Mouse (Mus musculus) midbrain, embryonic 14.5 days (tissue): ENCODE measurements around the gene Kif3a. TPM values are rescaled to one million over a fixed set of nuclear protein-coding genes. Genes with fewer than 3 reads are reported as not detected.

ENCODE experiments used
- ATAC-seq: fragments of 200-750 bp; cut with Nextera tagmentation; 2 replicates; pipeline ENCODE4 v1.8.0; 2017; ENCODE audit warnings: moderate number of reproducible peaks, moderate library complexity; ENCODE audit not compliant: low FRiP score, low TSS enrichment
- DNase-seq: peaks from one replicate; pipeline ENCODE4 v3.0.0-alpha.2; 2015
- H3K27ac ChIP-seq: fragments of 300-500 bp; sonication (generic); replicated peaks from 2 replicates; pipeline ENCODE4 v1.5.1; 2014; ENCODE audit warnings: mild to moderate bottlenecking, low read depth, low read length, moderate library complexity
- H3K27me3 ChIP-seq: fragments of 300-500 bp; sonication (generic); 2 replicates; pipeline ENCODE4 v1.6.1; 2014; ENCODE audit warnings: low read length, control low read depth, mixed read lengths; ENCODE audit not compliant: control insufficient read depth, insufficient read depth
- H3K36me3 ChIP-seq: fragments of 300-500 bp; sonication (generic); 2 replicates; pipeline ENCODE4 v1.6.1; 2014; ENCODE audit warnings: low read length, control low read depth; ENCODE audit not compliant: control insufficient read depth, insufficient read depth
- H3K4me1 ChIP-seq: fragments of 300-500 bp; sonication (generic); 2 replicates; pipeline ENCODE4 v1.6.1; 2014; ENCODE audit warnings: mild to moderate bottlenecking, antibody characterized with exemption, low read length, control low read depth; ENCODE audit not compliant: control insufficient read depth, insufficient read depth
- H3K4me2 ChIP-seq: fragments of 300-500 bp; sonication (generic); 2 replicates; pipeline ENCODE4 v1.6.1; 2014; ENCODE audit warnings: mild to moderate bottlenecking, low read length, moderate library complexity
- H3K4me3 ChIP-seq: fragments of 300-500 bp; sonication (generic); replicated peaks from 2 replicates; pipeline ENCODE4 v1.5.1; 2014; ENCODE audit warnings: low read depth, low read length
- H3K9ac ChIP-seq: fragments of 300-500 bp; sonication (generic); replicated peaks from 2 replicates; pipeline ENCODE4 v1.6.1; 2014; ENCODE audit warnings: mild to moderate bottlenecking, low read length, moderate library complexity
- H3K9me3 ChIP-seq: fragments of 300-500 bp; sonication (generic); 2 replicates; pipeline ENCODE4 v1.6.1; 2016; ENCODE audit warnings: low read length, control low read depth, mixed read lengths; ENCODE audit not compliant: control insufficient read depth
- WGBS: fragments of 180-500 bp; shearing (Covaris S2); extraction: QIAGEN DNeasy Blood & Tissue Kit; methylation state at CpG from one replicate; pipeline ENCODE4 v1.1.7; 2014; 5-methylcytosine and 5-hydroxymethylcytosine counted together
- polyA plus RNA-seq: library from polyadenylated mRNA; unstranded; fragments of >200 nt; fragmentation: Nextera tagmentation; extraction: Ambion mirVana; gene quantifications from 2 replicates; pipeline ENCODE4 v1.2.1, GENCODE M21; 2014

The Kif3a gene
- polyA plus RNA-seq, 1 experiment from 2014 or later, result 301 TPM

DNA sequence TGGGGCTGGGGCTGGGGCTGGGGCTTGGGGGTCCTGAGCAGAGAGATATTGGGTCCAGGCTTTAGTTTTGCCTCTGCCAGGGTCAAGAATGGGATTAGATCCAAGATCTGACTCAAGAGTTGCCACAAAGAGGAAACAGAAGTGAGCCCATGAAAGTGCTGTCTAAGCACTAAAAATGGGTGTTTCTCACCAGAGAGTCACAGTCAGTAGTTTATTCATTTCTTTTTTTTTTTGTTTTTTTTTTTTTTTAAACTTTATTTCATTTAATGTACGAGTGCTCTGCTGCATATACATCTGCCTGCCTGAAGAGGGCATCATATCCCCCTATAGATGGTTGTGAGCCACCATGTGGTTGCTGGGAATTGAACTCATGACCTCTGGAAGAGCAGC is 35.0 kb upstream of the Kif3a start:
- peaks cover 38% of the 10 kb centered on the region for H3K36me3 ChIP-seq
- no peak overlapping the region for H3K27ac ChIP-seq
- H3K27me3 ChIP-seq, result no peaks in the 10 kb centered on the region
- no peak overlapping the region for H3K4me3 ChIP-seq
- no peaks in the 10 kb centered on the region for H3K4me1 ChIP-seq
- 97% methylated on average over 1 of the region's 1 CpGs for WGBS
- H3K9ac ChIP-seq, result no peak overlapping the region
- ATAC-seq, result no peak
- DNase-seq, result no peak
- no peaks in the 10 kb centered on the region for H3K9me3 ChIP-seq
- H3K4me2 ChIP-seq, result no peak overlapping the region

DNA sequence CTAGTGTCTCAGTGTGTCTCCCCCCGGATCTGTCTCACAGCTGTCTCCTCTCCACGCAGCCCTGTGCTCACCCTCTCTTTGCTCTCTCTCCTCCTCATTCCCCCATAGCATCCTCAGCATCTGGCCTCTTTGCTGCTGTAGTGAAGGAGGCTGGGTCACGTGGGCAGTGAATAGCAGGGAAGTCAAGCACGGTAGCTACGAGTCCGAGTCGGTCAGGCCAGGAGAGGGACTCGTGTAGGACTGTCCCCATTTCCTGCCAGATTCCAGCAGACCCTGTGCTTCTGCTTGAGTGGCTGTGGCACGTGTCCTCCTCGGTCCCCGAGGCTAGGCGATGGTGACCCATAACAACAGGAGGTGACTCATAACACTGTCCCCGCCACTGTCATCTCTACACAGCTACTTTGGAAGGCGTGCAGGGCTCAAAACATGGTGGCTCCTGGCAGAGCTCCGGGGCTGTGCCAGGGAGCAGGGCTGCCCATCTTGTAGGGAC is 28.1 kb upstream of the Kif3a start:
- ATAC-seq, result no peak
- Histone ChIP-seq H3K36me3 (peaks cover 55% of the 10 kb centered on the region), H3K9ac (no peak overlapping the region), H3K4me2 (no peak overlapping the region), H3K9me3 (no peaks in the 10 kb centered on the region), H3K27ac (no peak overlapping the region), H3K27me3 (no peaks in the 10 kb centered on the region), H3K4me3 (no peak overlapping the region), H3K4me1 (no peaks in the 10 kb centered on the region)
- WGBS, result 41% methylated on average over 15 of the region's 15 CpGs
- DNase-seq, result no peak

DNA sequence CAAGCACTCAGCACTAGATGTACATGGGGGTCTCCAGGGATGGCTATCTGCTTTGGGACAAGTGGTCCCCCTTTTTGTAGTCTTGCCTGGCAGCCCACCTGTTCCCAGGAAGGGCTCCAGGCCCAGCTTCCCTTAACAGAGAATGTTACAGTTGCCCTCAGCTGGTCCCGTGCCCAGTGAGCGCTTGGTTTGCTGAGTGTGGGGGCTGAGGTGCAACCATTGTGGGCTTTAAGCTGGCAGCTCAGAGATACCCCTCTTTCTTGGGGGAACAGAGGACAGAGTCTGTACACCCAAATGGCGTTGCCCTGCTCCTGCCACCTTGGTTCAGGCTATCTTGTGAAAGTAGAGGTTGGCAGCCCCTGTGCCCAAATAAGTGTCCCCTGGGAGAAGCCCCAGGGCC is 26.8 kb upstream of the Kif3a start:
- no peak for DNase-seq
- WGBS, result 92% methylated on average over 3 of the region's 3 CpGs
- ATAC-seq, result no peak
- no peak overlapping the region for H3K9ac ChIP-seq
- H3K4me1 ChIP-seq, result no peaks in the 10 kb centered on the region
- H3K36me3 ChIP-seq, result peaks cover 42% of the 10 kb centered on the region
- H3K4me2 ChIP-seq, result no peak overlapping the region
- H3K27me3 ChIP-seq, result no peaks in the 10 kb centered on the region
- no peak overlapping the region for H3K4me3 ChIP-seq
- H3K9me3 ChIP-seq, result no peaks in the 10 kb centered on the region
- no peak overlapping the region for H3K27ac ChIP-seq

DNA sequence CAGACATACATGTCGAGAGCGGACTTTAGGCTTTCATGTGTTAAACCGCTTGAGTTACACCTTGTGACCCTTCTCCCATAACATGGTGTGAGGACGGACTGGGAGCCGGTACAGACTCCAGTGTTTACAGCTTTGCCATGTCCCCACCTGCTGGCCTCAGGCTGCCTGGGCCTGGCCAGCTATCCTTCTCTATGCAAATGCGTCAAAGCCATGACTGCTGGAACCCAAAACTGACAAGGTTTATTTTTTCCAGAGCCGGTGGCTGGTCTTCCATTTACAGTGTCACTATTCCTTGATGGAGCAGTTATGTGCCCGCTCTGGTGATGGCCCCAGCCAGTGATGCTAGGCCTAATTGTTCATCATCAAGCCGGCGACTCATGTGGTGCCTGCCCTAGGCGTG is 26.0 kb upstream of the Kif3a start:
- H3K9me3 ChIP-seq, result no peaks in the 10 kb centered on the region
- no peaks in the 10 kb centered on the region for H3K4me1 ChIP-seq
- 85% methylated on average over 11 of the region's 11 CpGs for WGBS
- H3K36me3 ChIP-seq, result peaks cover 34% of the 10 kb centered on the region
- DNase-seq (no peak), ATAC-seq (no peak)
- no peak overlapping the region for H3K4me2 ChIP-seq
- no peak overlapping the region for H3K9ac ChIP-seq
- no peak overlapping the region for H3K4me3 ChIP-seq
- H3K27ac ChIP-seq, result no peak overlapping the region
- no peaks in the 10 kb centered on the region for H3K27me3 ChIP-seq

DNA sequence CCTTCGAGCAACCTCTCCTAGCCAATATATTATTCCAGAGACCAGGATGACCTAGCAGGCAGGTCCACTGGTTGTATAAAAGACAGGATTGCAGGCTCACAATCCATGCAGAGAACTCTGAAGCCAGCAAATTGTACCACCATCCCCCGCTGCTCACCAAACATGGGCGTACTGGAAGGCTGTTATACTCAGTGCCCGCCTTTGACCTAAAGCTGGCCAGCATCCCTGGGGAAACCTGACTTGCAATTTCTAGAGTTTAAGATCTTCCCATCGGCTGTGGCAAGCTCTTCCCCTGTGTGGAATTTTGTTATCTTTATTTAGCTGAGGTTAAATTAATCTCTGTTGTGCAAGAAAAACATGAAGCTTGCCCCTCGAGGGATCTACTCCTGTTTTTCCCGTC is 24.2 kb upstream of the Kif3a start:
- 77% methylated on average over 7 of the region's 7 CpGs for WGBS

DNA sequence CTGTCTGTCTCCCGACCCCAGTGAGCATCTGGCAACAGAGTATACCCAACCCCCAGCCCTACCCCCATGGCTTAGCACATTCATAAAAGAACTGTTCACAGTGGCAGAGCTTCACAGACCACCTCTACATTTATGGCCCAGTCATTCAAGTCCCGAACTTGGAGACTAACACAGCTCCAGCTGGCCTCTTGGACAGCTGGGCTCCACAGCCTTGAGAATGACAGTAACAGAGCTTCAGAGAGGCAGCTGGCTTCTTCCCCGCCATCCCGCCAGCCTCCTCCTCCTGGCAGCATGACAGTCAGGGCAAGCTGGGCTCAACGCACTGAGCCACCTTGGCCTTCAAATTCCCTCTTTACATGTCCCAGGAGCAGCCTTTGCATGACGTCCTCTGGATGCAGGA is 20.9 kb upstream of the Kif3a start:
- peaks cover 8% of the 10 kb centered on the region for H3K36me3 ChIP-seq
- no peak overlapping the region for H3K9ac ChIP-seq
- DNase-seq (no peak), ATAC-seq (no peak)
- 58% methylated on average over 6 of the region's 6 CpGs for WGBS
- no peaks in the 10 kb centered on the region for H3K4me1 ChIP-seq
- H3K27ac ChIP-seq, result no peak overlapping the region
- no peak overlapping the region for H3K4me3 ChIP-seq
- no peaks in the 10 kb centered on the region for H3K27me3 ChIP-seq
- H3K9me3 ChIP-seq, result no peaks in the 10 kb centered on the region
- H3K4me2 ChIP-seq, result no peak overlapping the region

More for the DNA sequence above, 24.2 kb upstream of the Kif3a start:
- ATAC-seq (no peak), DNase-seq (no peak)
- H3K9me3 ChIP-seq, result no peaks in the 10 kb centered on the region
- no peak overlapping the region for H3K9ac ChIP-seq
- peaks cover 20% of the 10 kb centered on the region for H3K36me3 ChIP-seq
- no peaks in the 10 kb centered on the region for H3K27me3 ChIP-seq
- H3K4me1 ChIP-seq, result no peaks in the 10 kb centered on the region
- H3K4me2 ChIP-seq, result no peak overlapping the region
- H3K4me3 ChIP-seq, result no peak overlapping the region
- no peak overlapping the region for H3K27ac ChIP-seq

DNA sequence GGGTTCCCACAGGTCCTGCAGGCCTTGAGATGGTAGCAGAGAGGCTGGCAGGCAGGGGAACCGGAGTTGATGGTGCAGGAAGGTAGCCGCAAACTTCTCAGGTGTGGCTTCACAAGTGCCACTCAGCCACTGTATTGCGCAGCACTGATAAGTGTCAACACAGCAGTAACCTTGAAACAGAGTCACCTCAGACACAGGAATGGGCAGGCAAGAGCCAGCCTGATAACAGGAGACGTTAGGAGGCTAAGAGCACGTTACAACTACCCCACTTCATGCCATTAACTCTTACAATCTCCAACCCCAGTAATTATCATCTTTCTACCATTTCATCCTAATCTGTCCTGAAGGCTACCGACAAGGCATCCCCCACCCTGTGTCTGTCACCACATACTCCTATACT is 19.6 kb upstream of the Kif3a start:
- Histone ChIP-seq H3K27ac (no peak overlapping the region), H3K4me1 (no peaks in the 10 kb centered on the region), H3K36me3 (no peaks in the 10 kb centered on the region), H3K9me3 (no peaks in the 10 kb centered on the region), H3K9ac (no peak overlapping the region), H3K4me2 (no peak overlapping the region), H3K27me3 (no peaks in the 10 kb centered on the region), H3K4me3 (no peak overlapping the region)
- no peak for ATAC-seq
- no peak for DNase-seq
- WGBS, result 93% methylated on average over 6 of the region's 6 CpGs

DNA sequence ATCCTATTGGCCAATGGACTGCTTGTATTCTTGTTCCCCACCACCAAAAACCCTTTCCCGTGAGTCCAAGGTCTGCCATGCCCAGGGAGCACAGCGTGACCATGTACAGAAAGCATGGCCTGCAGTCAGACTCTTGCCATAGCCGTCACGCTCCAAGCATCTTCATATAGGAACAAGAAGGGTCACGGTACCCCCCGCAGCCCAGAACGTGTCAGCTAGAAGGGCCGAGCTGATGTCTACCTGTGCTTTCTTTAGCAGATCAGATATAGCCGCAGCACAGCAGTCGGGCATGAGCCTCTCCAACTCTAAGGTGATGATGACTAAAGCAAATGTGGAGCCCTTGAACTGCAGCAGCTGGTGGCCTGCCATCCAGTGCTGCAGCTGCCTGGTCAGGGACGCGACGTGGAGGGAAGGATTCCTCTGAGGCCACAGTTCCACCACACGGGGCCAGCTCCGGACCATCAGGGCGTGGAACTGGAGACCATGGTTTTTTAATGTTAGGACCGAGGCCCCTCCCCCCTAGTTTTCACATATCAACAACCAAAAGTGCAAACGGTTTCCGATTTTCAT is 19.1 kb upstream of the Kif3a start:
- Histone ChIP-seq H3K4me1 (no peaks in the 10 kb centered on the region), H3K4me3 (no peak overlapping the region), H3K9me3 (no peaks in the 10 kb centered on the region), H3K27ac (no peak overlapping the region), H3K27me3 (no peaks in the 10 kb centered on the region), H3K9ac (no peak overlapping the region), H3K4me2 (no peak overlapping the region), H3K36me3 (no peaks in the 10 kb centered on the region)
- 86% methylated on average over 19 of the region's 19 CpGs for WGBS
- no peak for ATAC-seq
- DNase-seq, result no peak

DNA sequence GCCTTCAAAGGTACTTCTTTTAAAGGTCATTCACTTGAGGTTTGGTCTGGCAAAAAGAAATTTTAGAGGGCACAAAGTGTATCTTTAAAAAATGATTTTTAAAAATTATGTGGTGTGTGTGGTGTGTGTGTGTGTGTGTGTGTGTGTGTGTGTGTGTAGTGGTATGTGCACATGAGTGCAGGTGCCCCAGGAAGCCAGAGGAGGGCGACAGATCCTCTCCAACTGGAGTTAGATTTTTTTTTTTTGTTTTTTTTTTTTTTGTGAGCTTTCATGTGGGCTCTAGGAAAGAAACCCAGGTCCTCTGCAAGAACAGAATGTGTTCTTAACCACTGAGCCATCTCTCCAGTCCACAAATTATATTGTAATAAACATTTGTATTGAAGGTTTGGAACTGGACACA is 16.5 kb upstream of the Kif3a start:
- WGBS, result 88% methylated on average over 1 of the region's 1 CpGs
- Histone ChIP-seq H3K9me3 (no peaks in the 10 kb centered on the region), H3K9ac (no peak overlapping the region), H3K27me3 (no peaks in the 10 kb centered on the region), H3K4me1 (no peaks in the 10 kb centered on the region), H3K4me3 (no peak overlapping the region), H3K4me2 (no peak overlapping the region), H3K27ac (no peak overlapping the region), H3K36me3 (no peaks in the 10 kb centered on the region)
- no peak for ATAC-seq
- no peak for DNase-seq
